Mouse (Mus musculus) cerebellum, adult 11-12 months (tissue): ENCODE results near the gene Aff1.

Experiments
- DNase-seq: peaks from one replicate; pipeline ENCODE4 v3.0.0; 2022

The Aff1 gene

GRCm38 (mm10) chr5:103809674-103810330 lies 117.6 kb downstream of the Aff1 start:
- no peak for DNase-seq

GRCm38 (mm10) chr5:103813291-103813690 lies 121.1 kb downstream of the Aff1 start:
- DNase-seq, result no peak

GRCm38 (mm10) chr5:103813997-103814542 lies 121.9 kb downstream of the Aff1 start:
- DNase-seq, result no peak

GRCm38 (mm10) chr5:103814551-103815248 lies 122.5 kb downstream of the Aff1 start:
- no peak for DNase-seq

GRCm38 (mm10) chr5:103815249-103815617 lies 123.1 kb downstream of the Aff1 start:
- no peak for DNase-seq

- DNase-seq, result no peak
Observed at GRCm38 (mm10) chr5:103816718-103817117, 124.5 kb downstream of the Aff1 start.

GRCm38 (mm10) chr5:103817754-103818153 lies 125.6 kb downstream of the Aff1 start:
- peak; percentile 78 for DNase-seq

GRCm38 (mm10) chr5:103818602-103819001 lies 126.4 kb downstream of the Aff1 start:
- no peak for DNase-seq

- no peak for DNase-seq
Observed at GRCm38 (mm10) chr5:103819674-103820073, 127.5 kb downstream of the Aff1 start.

- DNase-seq, result no peak
Observed at GRCm38 (mm10) chr5:103821062-103821461, 128.9 kb downstream of the Aff1 start.

- no peak for DNase-seq
Observed at GRCm38 (mm10) chr5:103821500-103822298, 129.5 kb downstream of the Aff1 start.

GRCm38 (mm10) chr5:103822949-103823348 lies 130.8 kb downstream of the Aff1 start:
- no peak for DNase-seq

GRCm38 (mm10) chr5:103828304-103828703 lies 136.1 kb downstream of the Aff1 start:
- no peak for DNase-seq

- no peak for DNase-seq
Observed at GRCm38 (mm10) chr5:103828729-103829128, 136.6 kb downstream of the Aff1 start.

GRCm38 (mm10) chr5:103829158-103829557 lies 137.0 kb downstream of the Aff1 start:
- no peak for DNase-seq

GRCm38 (mm10) chr5:103830886-103831285 lies 138.7 kb downstream of the Aff1 start:
- DNase-seq, result no peak

- no peak for DNase-seq
Observed at GRCm38 (mm10) chr5:103835471-103836147, 143.4 kb downstream of the Aff1 start.

GRCm38 (mm10) chr5:103836148-103836784 lies 144.1 kb downstream of the Aff1 start:
- DNase-seq, result no peak

- DNase-seq, result no peak
Observed at GRCm38 (mm10) chr5:103838550-103839264, 146.5 kb downstream of the Aff1 start.

- DNase-seq, result no peak
Observed at GRCm38 (mm10) chr5:103839265-103839626, 147.1 kb downstream of the Aff1 start.

- no peak for DNase-seq
Observed at GRCm38 (mm10) chr5:103843938-103844337, 151.8 kb downstream of the Aff1 start.
